Mouse (Mus musculus) urinary bladder, postnatal 10 days (tissue): ENCODE measurements around the gene Tepsin.
A peak's percentile ranks its signal among the peaks of the same experiment; 100 is the strongest.

Experiments used
- DNase-seq: peaks from one replicate; pipeline ENCODE4 v3.0.0; 2022; ENCODE audit warnings: low spot score

Gene Tepsin

DNA sequence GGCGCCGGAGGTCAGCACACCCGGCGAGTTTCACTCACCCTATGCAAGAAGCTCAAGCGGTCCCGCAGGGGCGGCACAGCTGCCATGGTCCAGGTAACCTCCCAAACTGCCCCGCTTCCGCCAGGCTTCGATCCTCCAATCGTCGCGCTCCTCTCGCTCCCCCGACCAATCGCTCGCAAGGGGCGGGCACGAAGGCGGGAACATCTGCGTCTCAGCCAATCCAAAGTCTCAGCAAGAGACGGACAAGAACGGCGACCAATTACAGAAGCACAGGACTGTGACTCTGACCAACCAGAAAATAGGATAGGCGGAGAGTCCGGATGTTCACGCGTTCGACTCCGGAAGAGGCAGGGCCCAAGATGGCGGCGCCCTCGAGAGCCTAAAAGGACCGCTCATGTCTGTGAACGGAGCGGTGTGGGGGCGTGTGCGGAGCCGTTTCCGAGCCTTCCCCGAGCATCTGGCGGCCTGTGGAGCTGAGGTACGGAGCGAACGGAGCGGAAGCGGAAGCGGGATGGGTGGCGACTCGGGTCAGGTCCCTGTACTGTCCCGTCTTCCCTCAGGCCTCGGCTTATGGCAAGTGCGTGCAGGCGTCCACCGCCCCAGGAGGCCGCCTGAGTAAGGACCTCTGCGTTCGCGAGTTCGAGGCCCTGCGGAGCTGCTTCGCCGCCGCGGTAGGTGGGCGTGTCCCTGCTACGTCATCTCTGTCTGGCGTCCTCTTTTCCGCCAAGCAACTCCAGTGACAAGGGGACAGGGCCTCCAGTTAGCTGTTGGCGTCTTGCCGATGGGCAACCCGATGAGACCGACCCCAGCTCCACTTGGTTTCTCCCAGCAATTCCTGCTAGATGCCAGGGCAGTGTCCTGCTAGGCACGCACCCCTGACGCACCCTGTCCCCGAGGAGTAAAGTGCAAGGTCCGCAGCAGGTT, at the start of gene Tepsin, which contains the start of gene Ndufaf8:
Gene Tepsin (minus strand): TSS at position 144 of the 924 bp plus-strand sequence.
Gene Ndufaf8 (plus strand): TSS at position 341 of the 924 bp plus-strand sequence.
- peak; percentile 86 for DNase-seq

- no peak for DNase-seq
These were observed 45.4 kb upstream of the Tepsin start for GRCm38 (mm10) chr11:120143708-120144497.

GRCm38 (mm10) chr11:120142601-120143051, 44.1 kb upstream of the Tepsin start:
- DNase-seq = no peak

DNA sequence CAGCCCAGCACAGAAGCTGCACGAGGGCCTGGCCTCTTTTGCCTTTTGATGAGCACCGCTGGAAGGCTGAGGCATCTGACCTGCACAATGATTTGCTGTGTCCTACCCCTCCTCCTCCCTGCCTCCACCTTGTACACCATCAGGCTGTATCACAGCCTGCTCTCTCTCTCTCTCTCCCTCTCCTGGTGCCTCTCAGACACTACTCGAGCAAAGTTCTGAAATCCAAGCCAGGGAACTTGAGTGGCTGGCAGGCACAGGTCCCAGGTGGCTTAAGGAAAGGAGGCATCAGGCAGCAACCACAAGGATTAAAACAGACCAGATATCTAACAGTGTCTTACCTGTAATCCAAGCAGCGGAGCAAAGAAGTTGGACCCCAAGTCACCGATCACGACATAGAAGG, 41.7 kb upstream of the Tepsin start:
- DNase-seq = no peak

GRCm38 (mm10) chr11:120139309-120139731, 40.8 kb upstream of the Tepsin start:
- no peak for DNase-seq

- DNase-seq = no peak
These were observed 39.1 kb upstream of the Tepsin start for GRCm38 (mm10) chr11:120137625-120138004.

- no peak for DNase-seq
These were observed 38.5 kb upstream of the Tepsin start for GRCm38 (mm10) chr11:120136796-120137624.

DNA sequence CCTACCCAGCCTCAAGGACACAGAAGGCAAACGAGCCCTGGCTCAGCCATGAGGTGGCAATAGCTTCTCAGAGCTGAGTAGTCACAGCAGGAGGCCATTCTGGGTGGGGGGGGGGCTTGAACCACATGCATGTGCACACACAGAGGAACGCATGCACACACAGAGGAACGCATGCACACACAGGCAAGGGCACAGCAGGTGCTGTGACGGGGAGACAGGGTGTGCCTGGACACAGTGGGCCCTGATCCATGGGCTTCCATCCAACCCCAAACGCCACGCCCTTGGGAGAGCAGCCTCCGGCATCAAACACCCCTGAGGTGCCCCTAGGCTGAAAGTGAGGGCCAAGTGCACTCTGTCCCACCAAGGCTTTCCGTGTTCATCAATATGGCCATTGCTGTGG, 37.7 kb upstream of the Tepsin start:
- no peak for DNase-seq

GRCm38 (mm10) chr11:120134847-120135530, 36.5 kb upstream of the Tepsin start:
- no peak for DNase-seq

DNA sequence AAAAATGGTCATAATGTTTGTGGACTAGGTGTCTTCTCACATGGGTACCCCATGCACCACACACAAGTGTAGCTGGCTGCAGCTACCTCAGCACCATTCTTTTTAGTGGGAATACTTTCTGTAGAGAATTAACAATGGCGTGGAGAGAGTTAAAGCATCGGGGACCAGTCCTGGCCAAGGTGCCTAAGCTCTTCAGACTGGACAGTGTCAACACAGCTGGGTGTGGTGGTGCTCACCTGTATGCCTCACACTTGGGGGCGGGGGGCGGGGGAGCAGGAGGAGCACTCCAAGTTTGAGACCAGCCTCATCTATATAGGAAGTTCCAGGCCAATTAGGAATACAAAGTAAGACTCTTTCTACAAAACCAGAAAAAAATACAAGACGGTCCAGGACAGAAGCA, 35.6 kb upstream of the Tepsin start:
- DNase-seq = no peak

DNA sequence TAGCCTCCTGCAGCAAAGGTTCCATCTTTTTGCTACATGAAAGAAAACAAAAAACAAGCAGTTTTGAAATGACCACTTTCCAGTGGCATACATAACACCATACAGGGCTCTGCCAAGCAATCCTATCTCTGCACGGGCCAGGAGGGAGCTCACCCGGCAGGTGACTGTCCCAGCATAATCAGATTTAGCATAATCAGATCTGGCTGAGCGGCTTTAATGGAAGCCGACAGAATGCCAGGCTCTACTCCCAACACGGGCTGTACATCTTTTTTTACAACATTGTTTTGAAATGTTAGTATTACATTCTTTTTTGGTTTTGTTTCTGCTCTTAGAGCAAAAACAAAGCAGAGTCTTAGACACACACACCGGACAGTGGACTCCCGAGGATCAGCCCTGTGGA, 30.8 kb upstream of the Tepsin start:
- no peak for DNase-seq

DNA sequence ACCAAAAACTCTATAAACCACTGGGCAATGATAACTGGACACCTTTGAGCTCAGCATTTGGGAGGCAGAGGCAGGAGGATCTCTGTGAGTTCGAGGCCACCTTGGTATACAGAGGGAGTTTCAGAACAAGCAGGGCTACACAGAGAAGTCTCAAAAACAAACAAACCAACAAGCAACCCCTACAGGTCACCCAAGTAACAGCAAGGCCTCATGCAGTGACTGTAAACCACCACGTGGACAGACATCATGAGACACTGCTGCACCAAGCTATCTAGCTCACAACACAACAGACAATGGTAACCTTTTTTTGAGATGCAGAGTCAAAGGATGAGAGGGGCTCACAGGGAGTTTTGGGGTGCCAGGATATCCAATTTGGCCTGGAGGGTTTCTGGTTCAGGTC, 28.3 kb upstream of the Tepsin start:
- DNase-seq = no peak

GRCm38 (mm10) chr11:120122126-120122525, 23.6 kb upstream of the Tepsin start:
- DNase-seq = no peak

GRCm38 (mm10) chr11:120120642-120121420, 22.3 kb upstream of the Tepsin start:
- no peak for DNase-seq

- no peak for DNase-seq
These were observed 21.5 kb upstream of the Tepsin start for GRCm38 (mm10) chr11:120119936-120120541.

- no peak for DNase-seq
These were observed 20.6 kb upstream of the Tepsin start for GRCm38 (mm10) chr11:120119108-120119507.

- DNase-seq = no peak
These were observed 19.1 kb upstream of the Tepsin start for GRCm38 (mm10) chr11:120117626-120118025.

GRCm38 (mm10) chr11:120114488-120115215, 16.1 kb upstream of the Tepsin start:
- DNase-seq = no peak

GRCm38 (mm10) chr11:120112136-120112535, 13.6 kb upstream of the Tepsin start:
- DNase-seq = no peak
